Mouse (Mus musculus) cerebellum, postnatal 14 days (tissue): ENCODE data around the gene St13.

Experiments used
- DNase-seq, 2 experiments: peaks; one replicate each; pipeline ENCODE4 v3.0.0; 2021; ENCODE audit warnings: mixed read lengths in 2 of 2

St13 gene

GRCm38 (mm10) chr15:81313928-81314327 is 85.9 kb downstream of the St13 start:
- no peak for DNase-seq
